Mouse (Mus musculus) limb, embryonic 10.5 days (tissue): ENCODE measurements around the gene Arhgef1. TPM values are rescaled to one million over a fixed set of nuclear protein-coding genes. Genes with fewer than 3 reads are reported as not detected.
A peak's percentile ranks its signal among the peaks of the same experiment; 100 is the strongest.

Source experiments
- DNase-seq: peaks from one replicate; pipeline ENCODE4 v3.0.0-alpha.2; 2017; ENCODE audit warnings: low spot score
- H3K27ac ChIP-seq: fragments of 300-500 bp; sonication (generic); 2 replicates; pipeline ENCODE4 v1.5.1; 2016; ENCODE audit warnings: mild to moderate bottlenecking
- H3K27me3 ChIP-seq: fragments of 300-500 bp; sonication (generic); 2 replicates; pipeline ENCODE4 v1.6.1; 2016; ENCODE audit warnings: low read depth, mild to moderate bottlenecking; ENCODE audit not compliant: poor library complexity, severe bottlenecking
- H3K36me3 ChIP-seq: fragments of 300-500 bp; sonication (generic); 2 replicates; pipeline ENCODE4 v1.6.1; 2016; ENCODE audit warnings: mild to moderate bottlenecking, moderate library complexity
- H3K4me1 ChIP-seq: fragments of 300-500 bp; sonication (generic); 2 replicates; pipeline ENCODE4 v1.6.1; 2016
- H3K4me3 ChIP-seq: fragments of 300-500 bp; sonication (generic); 2 replicates; pipeline ENCODE4 v1.5.1; 2016; ENCODE audit warnings: mild to moderate bottlenecking, moderate library complexity
- H3K9me3 ChIP-seq: fragments of 300-500 bp; sonication (generic); replicated peaks from 2 replicates; pipeline ENCODE4 v1.6.1; 2016; ENCODE audit warnings: mild to moderate bottlenecking
- WGBS: fragments of 180-500 bp; shearing (Covaris S2); methylation state at CpG from one replicate; pipeline ENCODE4 v1.1.7; 2016; 5-methylcytosine and 5-hydroxymethylcytosine counted together
- polyA plus RNA-seq: library from polyadenylated mRNA; unstranded; fragments of >200 nt; fragmentation: Nextera tagmentation; extraction: Ambion mirVana; gene quantifications from 2 replicates; pipeline ENCODE4 v1.2.1, GENCODE M21; 2016

The Arhgef1 gene
- polyA plus RNA-seq, result 77.1 and 100 TPM in 2 replicates

GRCm38 (mm10) chr7:24902630-24903443 is at the start of gene Arhgef1:
TSS of gene Arhgef1 (plus strand) at chr7:24902912.
- H3K9me3 ChIP-seq, result no peaks in the 10 kb centered on the region
- H3K4me1 ChIP-seq, result peaks cover 54% of the 10 kb centered on the region
- peak; percentile 67 for DNase-seq
- 7% methylated on average over 62 of the region's 68 CpGs for WGBS
- H3K27me3 ChIP-seq, result no peaks in the 10 kb centered on the region
- no peaks in the 10 kb centered on the region for H3K36me3 ChIP-seq
- peak within 1 kb of the TSS; percentile 89 for H3K27ac ChIP-seq
- peak within 1 kb of the TSS; percentile 80 for H3K4me3 ChIP-seq

GRCm38 (mm10) chr7:24853233-24853563 is 49.5 kb upstream of the Arhgef1 start:
- no peaks in the 10 kb centered on the region for H3K27me3 ChIP-seq
- H3K4me3 ChIP-seq, result 0 out of 2 replicates have a peak overlapping the region, but pooled peaks have one; percentile 22
- no peaks in the 10 kb centered on the region for H3K9me3 ChIP-seq
- H3K27ac ChIP-seq, result peak overlapping the region; percentile 73
- DNase-seq, result no peak
- peaks cover 28% of the 10 kb centered on the region for H3K4me1 ChIP-seq
- no peaks in the 10 kb centered on the region for H3K36me3 ChIP-seq

DNA sequence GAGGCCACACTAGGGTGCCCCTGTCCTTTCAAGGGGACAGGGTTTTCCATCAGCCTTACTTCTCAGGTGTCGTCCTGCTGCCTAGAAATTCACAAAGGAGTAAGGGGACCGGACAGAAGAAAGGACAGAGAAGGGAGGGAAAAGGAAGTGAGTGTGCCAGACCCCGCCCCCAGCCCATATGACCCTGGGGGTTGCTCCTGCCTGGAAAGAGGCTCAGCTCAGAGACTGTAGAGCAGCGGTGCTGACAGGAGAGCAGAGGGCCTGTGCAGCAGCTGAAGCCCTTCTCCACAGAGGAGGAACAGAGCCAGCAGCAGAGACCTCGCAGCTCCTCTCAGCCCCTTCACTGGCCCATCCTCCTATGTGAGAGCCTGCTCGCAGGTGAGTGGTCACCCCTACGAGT is 49.0 kb upstream of the Arhgef1 start:
- Histone ChIP-seq H3K27ac (peak overlapping the region; percentile 73), H3K4me3 (peak overlapping the region; percentile 22; the same call in 1 of the 2 replicates), H3K4me1 (peaks cover 28% of the 10 kb centered on the region), H3K9me3 (no peaks in the 10 kb centered on the region), H3K27me3 (no peaks in the 10 kb centered on the region), H3K36me3 (no peaks in the 10 kb centered on the region)
- WGBS, result 41% methylated on average over 7 of the region's 7 CpGs
- no peak for DNase-seq

DNA sequence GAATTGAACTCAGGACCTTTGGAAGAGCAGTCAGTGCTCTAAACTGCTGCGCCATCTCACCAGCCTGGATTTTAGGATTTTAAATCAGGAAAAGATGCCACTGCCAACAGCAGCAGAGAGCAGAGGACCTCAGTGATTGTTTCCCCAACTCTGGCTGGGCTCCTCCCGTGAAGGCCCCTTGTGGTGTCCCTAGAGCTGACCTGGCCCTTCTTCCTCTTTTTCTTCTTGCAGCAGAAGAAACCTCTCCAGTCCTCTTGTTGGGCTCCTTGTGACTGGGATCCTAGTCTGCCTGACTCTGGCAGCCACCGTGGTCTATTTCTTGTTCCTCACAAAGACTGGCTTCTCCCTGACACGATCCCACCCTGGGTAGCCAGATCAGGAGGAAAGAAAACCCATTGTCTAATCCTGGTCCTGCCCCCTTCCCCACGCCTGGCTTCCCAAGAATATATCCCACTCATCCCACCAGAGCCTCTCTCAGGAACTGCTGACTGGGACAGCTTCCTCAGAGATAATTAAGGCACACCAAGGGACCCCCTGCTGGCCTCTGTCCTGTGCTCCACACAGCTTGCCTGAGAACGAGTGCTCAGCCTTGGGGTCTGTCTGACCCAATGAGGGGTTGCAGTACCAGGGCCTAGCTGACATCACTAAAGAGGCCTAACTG is 46.1 kb upstream of the Arhgef1 start:
- no peak overlapping the region for H3K27ac ChIP-seq
- DNase-seq, result no peak

DNA sequence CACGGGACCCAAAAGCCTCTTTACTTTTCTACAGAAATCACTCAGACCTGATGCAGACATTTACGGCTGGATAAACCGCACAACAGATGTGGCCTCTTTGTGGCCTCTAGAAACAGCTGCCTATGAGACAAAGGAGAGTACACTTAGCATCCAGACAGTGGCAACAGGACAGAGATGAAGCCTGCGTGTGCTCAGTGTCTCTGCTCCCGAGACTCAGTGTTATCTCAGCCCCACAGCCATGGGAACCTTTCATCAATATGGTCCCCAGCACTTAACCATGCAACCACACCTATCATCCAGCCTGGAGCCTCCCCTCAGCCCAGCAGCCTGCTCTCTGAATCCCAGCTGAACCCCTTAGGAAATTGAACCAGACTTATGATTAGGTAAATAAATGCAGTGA is 43.5 kb upstream of the Arhgef1 start:
- 79% methylated on average over 5 of the region's 5 CpGs for WGBS
- Histone ChIP-seq H3K4me3 (no peak overlapping the region), H3K4me1 (peaks cover 4% of the 10 kb centered on the region; the same call in 1 of the 2 replicates), H3K27ac (no peak overlapping the region), H3K27me3 (peaks cover under 1% of the 10 kb centered on the region; the same call in 1 of the 2 replicates), H3K36me3 (no peaks in the 10 kb centered on the region), H3K9me3 (no peaks in the 10 kb centered on the region)
- no peak for DNase-seq

More for the DNA sequence above, 46.1 kb upstream of the Arhgef1 start:
- WGBS, result 57% methylated on average over 6 of the region's 6 CpGs
- H3K27me3 ChIP-seq, result no peaks in the 10 kb centered on the region
- no peaks in the 10 kb centered on the region for H3K9me3 ChIP-seq
- peaks cover 19% of the 10 kb centered on the region for H3K4me1 ChIP-seq
- no peak overlapping the region for H3K4me3 ChIP-seq
- H3K36me3 ChIP-seq, result no peaks in the 10 kb centered on the region

GRCm38 (mm10) chr7:24861913-24862312 is 40.8 kb upstream of the Arhgef1 start, which contains the start of gene Gm9844:
TSS of gene Gm9844 (plus strand) at chr7:24862213.
- Histone ChIP-seq H3K4me1 (peaks cover 2% of the 10 kb centered on the region; the same call in 1 of the 2 replicates), H3K27me3 (peaks cover 7% of the 10 kb centered on the region; the same call in 1 of the 2 replicates), H3K36me3 (no peaks in the 10 kb centered on the region), H3K4me3 (no peak within 1 kb of the TSS), H3K9me3 (no peaks in the 10 kb centered on the region), H3K27ac (no peak within 1 kb of the TSS)
- WGBS, result 89% methylated on average over 7 of the region's 7 CpGs
- no peak for DNase-seq

DNA sequence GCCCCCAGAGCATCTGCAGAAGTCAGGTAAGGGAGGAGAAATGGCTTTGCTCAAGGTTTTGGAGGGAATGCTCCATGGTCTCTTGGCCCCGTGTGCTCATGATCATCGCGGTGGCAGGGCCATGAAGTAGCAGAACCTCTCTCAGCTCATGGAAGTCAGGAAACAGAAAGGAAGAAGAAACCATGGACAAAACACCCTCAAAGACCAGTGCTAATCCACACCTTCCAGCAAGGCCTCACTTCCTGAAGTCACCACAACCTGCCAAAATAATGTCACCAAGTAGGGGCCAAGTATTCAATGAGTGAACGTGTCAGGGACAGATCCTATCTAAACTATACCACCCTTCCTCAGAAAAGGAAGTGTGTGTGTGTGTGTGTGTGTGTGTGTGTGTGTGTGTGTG is 39.9 kb upstream of the Arhgef1 start:
- DNase-seq, result no peak
- H3K4me1 ChIP-seq, result no peaks in the 10 kb centered on the region
- H3K36me3 ChIP-seq, result no peaks in the 10 kb centered on the region
- no peaks in the 10 kb centered on the region for H3K9me3 ChIP-seq
- H3K27ac ChIP-seq, result no peak overlapping the region
- H3K27me3 ChIP-seq, result peaks cover 7% of the 10 kb centered on the region; the same call in 1 of the 2 replicates
- 88% methylated on average over 4 of the region's 4 CpGs for WGBS
- no peak overlapping the region for H3K4me3 ChIP-seq

DNA sequence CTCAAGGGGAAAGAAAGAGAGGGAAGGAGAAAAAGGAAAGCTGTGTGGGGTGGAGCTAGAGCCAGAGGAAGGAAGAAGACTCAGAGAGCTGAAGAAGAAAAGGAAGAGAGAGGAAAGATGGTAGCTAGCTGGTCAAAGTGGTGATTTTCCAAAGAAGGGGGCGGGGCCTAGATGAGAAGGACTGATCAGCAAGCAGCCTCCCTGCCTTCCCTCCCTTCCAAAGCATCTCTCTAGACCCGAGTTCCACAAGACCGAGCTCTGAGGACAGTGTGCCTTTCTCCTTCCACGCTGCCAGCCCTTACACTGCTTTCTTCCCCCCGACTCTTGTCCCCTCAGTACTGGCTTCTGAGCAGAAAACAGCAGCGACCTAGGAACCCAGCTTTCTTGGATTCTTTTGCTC is 38.6 kb upstream of the Arhgef1 start:
- WGBS, result 30% methylated on average over 6 of the region's 6 CpGs
- DNase-seq, result no peak

GRCm38 (mm10) chr7:24869080-24869479 is 33.6 kb upstream of the Arhgef1 start:
- H3K36me3 ChIP-seq, result no peaks in the 10 kb centered on the region
- WGBS, result 74% methylated on average over 17 of the region's 17 CpGs

More for the DNA sequence above, 38.6 kb upstream of the Arhgef1 start:
- no peak overlapping the region for H3K27ac ChIP-seq
- H3K27me3 ChIP-seq, result peaks cover 20% of the 10 kb centered on the region
- H3K36me3 ChIP-seq, result no peaks in the 10 kb centered on the region
- H3K4me3 ChIP-seq, result no peak overlapping the region
- H3K9me3 ChIP-seq, result no peaks in the 10 kb centered on the region
- H3K4me1 ChIP-seq, result no peaks in the 10 kb centered on the region

GRCm38 (mm10) chr7:24869532-24870165 is 33.1 kb upstream of the Arhgef1 start, which contains the start of the genes Lypd4 and Dmrtc2:
TSS of gene Lypd4 (minus strand) at chr7:24869941.
TSS of gene Dmrtc2 (plus strand) at chr7:24870057.
- H3K9me3 ChIP-seq, result 0 out of 2 replicates have a peak, but pooled peaks cover 3% of the 10 kb centered on the region
- H3K36me3 ChIP-seq, result no peaks in the 10 kb centered on the region
- peaks cover 2% of the 10 kb centered on the region; the same call in 1 of the 2 replicates for H3K4me1 ChIP-seq
- no peak within 1 kb of the TSS for H3K27ac ChIP-seq
- 48% methylated on average over 41 of the region's 41 CpGs for WGBS
- peaks cover 39% of the 10 kb centered on the region for H3K27me3 ChIP-seq
- DNase-seq, result no peak
- 0 out of 2 replicates have a peak within 1 kb of the TSS, but pooled peaks have one; percentile 10 for H3K4me3 ChIP-seq

More at GRCm38 (mm10) chr7:24869080-24869479, 33.6 kb upstream of the Arhgef1 start:
- H3K4me3 ChIP-seq, result no peak overlapping the region
- 0 out of 2 replicates have a peak, but pooled peaks cover 3% of the 10 kb centered on the region for H3K9me3 ChIP-seq
- peaks cover 2% of the 10 kb centered on the region; the same call in 1 of the 2 replicates for H3K4me1 ChIP-seq
- peaks cover 44% of the 10 kb centered on the region for H3K27me3 ChIP-seq
- no peak overlapping the region for H3K27ac ChIP-seq
- no peak for DNase-seq

DNA sequence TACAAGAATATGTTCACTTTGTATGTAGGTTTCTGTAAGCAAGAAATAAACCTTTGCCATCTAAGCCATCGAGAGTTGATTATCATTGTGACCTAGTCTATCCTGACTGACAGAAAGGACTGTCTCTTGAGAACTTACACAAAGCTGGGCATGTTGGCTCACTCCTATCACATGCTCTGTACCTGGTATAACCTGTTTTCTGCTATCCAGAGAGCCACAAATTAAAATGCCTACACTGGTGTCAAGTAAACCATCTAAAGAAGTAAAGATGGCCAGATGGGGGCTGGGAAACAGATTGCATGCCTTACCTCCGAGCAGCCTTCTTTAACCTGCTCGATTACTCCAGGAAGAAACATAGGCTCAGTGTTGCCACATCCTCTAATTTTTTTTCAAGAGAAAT is 25.1 kb upstream of the Arhgef1 start:
- Histone ChIP-seq H3K4me1 (peaks cover 12% of the 10 kb centered on the region), H3K27me3 (peaks cover 3% of the 10 kb centered on the region; the same call in 1 of the 2 replicates), H3K27ac (no peak overlapping the region), H3K36me3 (no peaks in the 10 kb centered on the region), H3K4me3 (no peak overlapping the region), H3K9me3 (no peaks in the 10 kb centered on the region)
- no peak for DNase-seq
- 75% methylated on average over 3 of the region's 3 CpGs for WGBS

DNA sequence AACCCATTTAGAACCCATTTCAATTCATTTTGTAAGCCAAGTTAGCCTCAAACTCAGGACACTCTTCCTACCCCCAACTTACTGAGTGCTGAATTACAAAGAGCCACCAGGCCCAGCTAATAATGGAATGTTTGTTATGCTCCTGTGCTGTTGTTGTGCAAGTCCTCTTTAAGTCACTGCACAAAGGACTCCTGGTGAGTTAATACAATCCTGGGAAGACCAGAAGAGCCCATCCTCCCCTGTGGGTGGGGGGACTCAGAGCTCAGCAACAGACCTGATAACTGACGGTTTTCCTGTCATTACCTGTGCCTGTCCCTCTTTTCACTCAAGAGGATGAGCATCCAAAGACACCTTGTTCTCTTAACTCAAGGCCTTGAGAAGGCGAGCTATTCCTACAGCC is 23.1 kb upstream of the Arhgef1 start:
- WGBS, result 38% methylated on average over 2 of the region's 2 CpGs
- Histone ChIP-seq H3K27ac (no peak overlapping the region), H3K4me3 (no peak overlapping the region), H3K4me1 (peaks cover 12% of the 10 kb centered on the region), H3K9me3 (no peaks in the 10 kb centered on the region), H3K36me3 (no peaks in the 10 kb centered on the region), H3K27me3 (no peaks in the 10 kb centered on the region)
- no peak for DNase-seq
